Mouse (Mus musculus) limb, embryonic 14.5 days (tissue): ENCODE data around the gene Trabd2b. TPM values are rescaled to one million over a fixed set of nuclear protein-coding genes. Genes with fewer than 3 reads are reported as not detected.

ENCODE experiments used
- ATAC-seq: fragments of 200-750 bp; cut with Nextera tagmentation; 2 replicates; pipeline ENCODE4 v1.8.0; 2017; ENCODE audit warnings: low read depth, moderate number of reproducible peaks, moderate TSS enrichment; ENCODE audit not compliant: low FRiP score
- DNase-seq: peaks from one replicate; pipeline ENCODE4 v3.0.0-alpha.2; 2015; ENCODE audit warnings: low spot score
- H3K27ac ChIP-seq: fragments of 300-500 bp; sonication (generic); replicated peaks from 2 replicates; pipeline ENCODE4 v1.5.1; 2014; ENCODE audit warnings: low read depth, mild to moderate bottlenecking, low read length, moderate library complexity, mixed read lengths
- H3K27me3 ChIP-seq: fragments of 300-500 bp; sonication (generic); 2 replicates; pipeline ENCODE4 v1.6.1; 2014; ENCODE audit warnings: low read length, mixed read lengths; ENCODE audit not compliant: control insufficient read depth, insufficient read depth
- H3K36me3 ChIP-seq: fragments of 300-500 bp; sonication (generic); 2 replicates; pipeline ENCODE4 v1.6.1; 2014; ENCODE audit warnings: mild to moderate bottlenecking, low read length, moderate library complexity, mixed read lengths; ENCODE audit not compliant: control insufficient read depth, insufficient read depth
- H3K4me1 ChIP-seq: fragments of 300-500 bp; sonication (generic); 2 replicates; pipeline ENCODE4 v1.6.1; 2014; ENCODE audit warnings: antibody characterized with exemption, low read length, mixed read lengths; ENCODE audit not compliant: control insufficient read depth, insufficient read depth
- H3K4me2 ChIP-seq: fragments of 300-500 bp; sonication (generic); replicated peaks from 2 replicates; pipeline ENCODE4 v1.6.1; 2014; ENCODE audit warnings: low read depth, mild to moderate bottlenecking, low read length, moderate library complexity; ENCODE audit not compliant: severe bottlenecking
- H3K4me3 ChIP-seq: fragments of 300-500 bp; sonication (generic); replicated peaks from 2 replicates; pipeline ENCODE4 v1.5.1; 2014; ENCODE audit warnings: low read length
- H3K9ac ChIP-seq: fragments of 300-500 bp; sonication (generic); 2 replicates; pipeline ENCODE4 v1.6.1; 2014; ENCODE audit warnings: mild to moderate bottlenecking, low read depth, low read length, moderate library complexity; ENCODE audit not compliant: severe bottlenecking
- H3K9me3 ChIP-seq: fragments of 300-500 bp; sonication (generic); 2 replicates; pipeline ENCODE4 v1.6.1; 2016; ENCODE audit warnings: low read length; ENCODE audit not compliant: control insufficient read depth
- POLR2A ChIP-seq: fragments of 200-500 bp; IDR thresholded peaks from 2 replicates; pipeline ENCODE4 v1.8.0; 2012; ENCODE audit warnings: inconsistent platforms, mild to moderate bottlenecking, moderate library complexity, borderline replicate concordance; ENCODE audit not compliant: insufficient read depth, insufficient read length; ENCODE audit errors: extremely low read depth
- WGBS: fragments of 180-500 bp; shearing (Covaris S2); extraction: QIAGEN DNeasy Blood & Tissue Kit; methylation state at CpG from one replicate; pipeline ENCODE4 v1.1.7; 2014; 5-methylcytosine and 5-hydroxymethylcytosine counted together
- polyA plus RNA-seq, 2 experiments: library from polyadenylated mRNA; depleted of rRNA in 1 of 2; stranded (reverse) in 1 of 2; unstranded in 1 of 2; fragments of >200 nt; fragmentation: Nextera tagmentation in 1 of 2; extraction: Ambion mirVana in 1 of 2; gene quantifications; 2 replicates each; pipeline versions ENCODE4 v1.2.1 to v1.2.3; 2012 to 2014

The Trabd2b gene
- polyA plus RNA-seq, 2 experiments = 3.6 to 6.2 TPM

GRCm38 (mm10) chr4:114584686-114585085, 178.2 kb downstream of the Trabd2b start:
- no peak for DNase-seq
- Histone ChIP-seq H3K27me3 (no peaks in the 10 kb centered on the region; the same call in 1 of the 2 replicates), H3K4me3 (no peak overlapping the region), H3K4me2 (no peak overlapping the region), H3K9me3 (no peaks in the 10 kb centered on the region), H3K4me1 (no peaks in the 10 kb centered on the region), H3K9ac (no peak overlapping the region), H3K36me3 (no peaks in the 10 kb centered on the region), H3K27ac (no peak overlapping the region)
- WGBS = 84% methylated on average over 1 of the region's 1 CpGs
- TF ChIP-seq POLR2A = no peak
- ATAC-seq = no peak

GRCm38 (mm10) chr4:114593554-114594215, 187.2 kb downstream of the Trabd2b start:
- H3K9me3 ChIP-seq = no peaks in the 10 kb centered on the region
- no peak overlapping the region for H3K4me2 ChIP-seq
- H3K27me3 ChIP-seq = peaks cover 8% of the 10 kb centered on the region; the same call in 1 of the 2 replicates
- WGBS = 16% methylated on average over 13 of the region's 13 CpGs
- TF ChIP-seq POLR2A = no peak
- DNase-seq = peak; percentile 36
- H3K4me1 ChIP-seq = peaks cover 17% of the 10 kb centered on the region
- H3K36me3 ChIP-seq = no peaks in the 10 kb centered on the region
- no peak overlapping the region for H3K9ac ChIP-seq
- 0 out of 2 replicates have a peak, but pooled peaks have one; percentile 25 for ATAC-seq
- 0 out of 2 replicates have a peak overlapping the region, but pooled peaks have one; percentile 21 for H3K27ac ChIP-seq
- H3K4me3 ChIP-seq = no peak overlapping the region

- no peak overlapping the region for H3K4me3 ChIP-seq
- peaks cover 8% of the 10 kb centered on the region; the same call in 1 of the 2 replicates for H3K27me3 ChIP-seq
- ATAC-seq (no peak), DNase-seq (peak; percentile 28)
- H3K27ac ChIP-seq = no peak overlapping the region
- TF ChIP-seq POLR2A = no peak
- no peak overlapping the region for H3K4me2 ChIP-seq
- peaks cover 17% of the 10 kb centered on the region for H3K4me1 ChIP-seq
- H3K9ac ChIP-seq = no peak overlapping the region
- no peaks in the 10 kb centered on the region for H3K9me3 ChIP-seq
- no peaks in the 10 kb centered on the region for H3K36me3 ChIP-seq
- 44% methylated on average over 2 of the region's 2 CpGs for WGBS
Observed at GRCm38 (mm10) chr4:114595188-114595701, 188.7 kb downstream of the Trabd2b start.

- peaks cover 8% of the 10 kb centered on the region; the same call in 1 of the 2 replicates for H3K27me3 ChIP-seq
- peaks cover 9% of the 10 kb centered on the region for H3K4me1 ChIP-seq
- H3K4me2 ChIP-seq = no peak overlapping the region
- H3K9ac ChIP-seq = no peak overlapping the region
- H3K9me3 ChIP-seq = no peaks in the 10 kb centered on the region
- no peak overlapping the region for H3K4me3 ChIP-seq
- TF ChIP-seq POLR2A = no peak
- no peak for DNase-seq
- H3K27ac ChIP-seq = no peak overlapping the region
- no peaks in the 10 kb centered on the region for H3K36me3 ChIP-seq
- ATAC-seq = no peak
Observed at GRCm38 (mm10) chr4:114599121-114599520, 192.6 kb downstream of the Trabd2b start.

GRCm38 (mm10) chr4:114601201-114602009, 194.9 kb downstream of the Trabd2b start:
- H3K27me3 ChIP-seq = peaks cover 8% of the 10 kb centered on the region; the same call in 1 of the 2 replicates
- no peak overlapping the region for H3K4me2 ChIP-seq
- no peaks in the 10 kb centered on the region for H3K4me1 ChIP-seq
- ATAC-seq (no peak), DNase-seq (no peak)
- H3K4me3 ChIP-seq = no peak overlapping the region
- H3K36me3 ChIP-seq = no peaks in the 10 kb centered on the region
- no peaks in the 10 kb centered on the region for H3K9me3 ChIP-seq
- WGBS = 35% methylated on average over 8 of the region's 8 CpGs
- H3K27ac ChIP-seq = no peak overlapping the region
- H3K9ac ChIP-seq = no peak overlapping the region
- no peak for TF ChIP-seq POLR2A
